Mouse (Mus musculus) limb, embryonic 13.5 days (tissue): Measurements from ENCODE around the gene Spin2d. TPM values are rescaled to one million over a fixed set of nuclear protein-coding genes. Genes with fewer than 3 reads are reported as not detected.
"Not testable (repeated sequence)": the region's sequence is repeated elsewhere in the genome, so short reads cannot be mapped to it uniquely, and the experiment has no call there.

Source experiments
- ATAC-seq: fragments of 200-750 bp; cut with Nextera tagmentation; 2 replicates; pipeline ENCODE4 v1.8.0; 2017; ENCODE audit warnings: low read depth, moderate number of reproducible peaks, moderate TSS enrichment; ENCODE audit not compliant: low FRiP score
- H3K27ac ChIP-seq: fragments of 300-500 bp; sonication (generic); 2 replicates; pipeline ENCODE4 v1.5.1; 2015; ENCODE audit warnings: inconsistent platforms, mild to moderate bottlenecking, moderate library complexity
- H3K27me3 ChIP-seq: fragments of 300-500 bp; sonication (generic); 2 replicates; pipeline ENCODE4 v1.6.1; 2015; ENCODE audit warnings: mild to moderate bottlenecking, inconsistent platforms
- H3K36me3 ChIP-seq: fragments of 300-500 bp; sonication (generic); 2 replicates; pipeline ENCODE4 v1.6.1; 2015; ENCODE audit warnings: inconsistent platforms, mild to moderate bottlenecking, moderate library complexity
- H3K4me1 ChIP-seq: fragments of 300-500 bp; sonication (generic); 2 replicates; pipeline ENCODE4 v1.6.1; 2015; ENCODE audit warnings: inconsistent platforms
- H3K4me2 ChIP-seq: fragments of 300-500 bp; sonication (generic); replicated peaks from 2 replicates; pipeline ENCODE4 v1.6.1; 2015; ENCODE audit warnings: inconsistent platforms, mild to moderate bottlenecking, moderate library complexity
- H3K4me3 ChIP-seq: fragments of 300-500 bp; sonication (generic); 2 replicates; pipeline ENCODE4 v1.5.1; 2015; ENCODE audit warnings: moderate library complexity, mild to moderate bottlenecking, inconsistent platforms
- H3K9ac ChIP-seq: fragments of 300-500 bp; sonication (generic); 2 replicates; pipeline ENCODE4 v1.6.1; 2015; ENCODE audit warnings: mild to moderate bottlenecking, inconsistent platforms
- H3K9me3 ChIP-seq: fragments of 300-500 bp; sonication (generic); 2 replicates; pipeline ENCODE4 v1.6.1; 2016; ENCODE audit warnings: inconsistent platforms
- WGBS: fragments of 180-500 bp; shearing (Covaris S2); methylation state at CpG from one replicate; pipeline ENCODE4 v1.1.7; 2015; 5-methylcytosine and 5-hydroxymethylcytosine counted together
- polyA plus RNA-seq: library from polyadenylated mRNA; unstranded; fragments of >200 nt; fragmentation: Nextera tagmentation; extraction: Ambion mirVana; gene quantifications from 2 replicates; pipeline ENCODE4 v1.2.1, GENCODE M21; 2015

Spin2d gene
- not detected in 2 replicates for polyA plus RNA-seq

DNA sequence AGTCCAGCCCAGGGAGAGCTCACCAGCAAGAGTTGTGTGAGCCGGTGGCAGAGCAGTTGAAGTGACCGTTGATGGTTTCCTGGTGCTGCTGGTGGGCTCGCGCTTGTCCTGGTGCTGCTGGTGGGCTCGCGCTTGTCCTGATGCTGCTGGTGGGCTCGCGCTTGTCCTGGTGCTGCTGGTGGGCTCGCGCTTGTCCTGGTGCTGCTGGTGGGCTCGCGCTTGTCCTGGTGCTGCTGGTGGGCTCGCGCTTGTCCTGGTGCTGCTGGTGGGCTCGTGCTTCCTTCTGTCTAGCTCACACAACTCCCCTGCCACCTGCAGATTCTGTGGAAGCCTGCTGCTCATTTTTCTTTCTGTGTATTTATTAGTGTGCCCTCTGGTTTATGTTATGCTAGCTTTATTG, at the start of gene Spin2d:
Gene Spin2d (minus strand): TSS at position 101 of the 400 bp plus-strand sequence.
- H3K4me2 ChIP-seq, H3K9ac ChIP-seq, H3K27me3 ChIP-seq, H3K4me3 ChIP-seq, H3K27ac ChIP-seq, H3K36me3 ChIP-seq, H3K9me3 ChIP-seq, ATAC-seq, H3K4me1 ChIP-seq: not testable (repeated sequence)
- 74% methylated on average over 4 of the region's 15 CpGs for WGBS

- no peak for ATAC-seq
- H3K27ac ChIP-seq: no peak overlapping the region
- H3K36me3 ChIP-seq: no peaks in the 10 kb centered on the region
- H3K27me3 ChIP-seq: peaks cover 18% of the 10 kb centered on the region
- no peak overlapping the region for H3K4me3 ChIP-seq
- peaks cover 3% of the 10 kb centered on the region; the same call in 1 of the 2 replicates for H3K4me1 ChIP-seq
- no peak overlapping the region for H3K9ac ChIP-seq
- H3K4me2 ChIP-seq: no peak overlapping the region
- 47% methylated on average over 1 of the region's 1 CpGs for WGBS
- no peaks in the 10 kb centered on the region for H3K9me3 ChIP-seq
Measured at GRCm38 (mm10) chrX:73225365-73225764, 48.6 kb upstream of the Spin2d start.

DNA sequence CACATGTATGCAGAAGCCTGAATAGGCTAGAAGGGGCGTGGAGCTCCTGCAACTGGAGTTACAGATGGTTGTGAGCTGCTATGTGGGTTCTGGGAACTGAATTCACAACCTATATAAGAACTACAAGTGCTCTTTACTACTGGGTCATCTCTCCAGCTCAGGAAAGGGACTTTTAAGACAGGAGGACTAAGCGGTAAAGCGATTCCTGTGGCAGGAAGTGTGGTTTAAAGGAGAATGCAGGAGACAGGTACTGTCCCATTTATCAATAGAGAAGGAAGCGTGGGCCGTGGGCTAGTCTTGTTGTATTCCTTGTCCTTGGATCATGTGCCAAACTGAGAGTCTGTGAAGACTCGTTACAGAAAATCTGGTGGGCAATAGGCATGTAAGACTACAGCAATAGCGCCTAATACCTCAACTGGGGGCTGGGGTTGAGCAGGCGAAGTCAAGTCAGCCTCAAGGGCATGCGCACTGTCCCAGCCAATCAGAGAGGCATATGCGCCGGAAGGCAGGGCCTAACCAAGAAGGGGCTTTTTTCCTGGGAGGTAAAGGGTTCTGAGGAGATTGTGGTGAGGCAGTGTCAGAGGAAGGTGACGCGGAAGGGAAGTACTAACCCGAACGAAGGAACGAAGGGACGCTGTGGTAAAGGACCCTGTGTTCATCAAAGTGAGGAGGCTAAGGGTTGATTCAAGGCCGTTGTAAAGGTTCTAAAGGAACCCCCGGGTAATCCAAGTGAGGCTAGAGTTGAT, 37.2 kb upstream of the Spin2d start, which contains the start of gene Xlr4b:
Gene Xlr4b (plus strand): TSS at position 515 of the 746 bp plus-strand sequence.
- H3K9me3 ChIP-seq, H3K27me3 ChIP-seq, H3K4me3 ChIP-seq, H3K4me1 ChIP-seq, ATAC-seq, H3K36me3 ChIP-seq, H3K9ac ChIP-seq, H3K4me2 ChIP-seq, H3K27ac ChIP-seq: not testable (repeated sequence)
- WGBS: 72% methylated on average over 17 of the region's 19 CpGs

DNA sequence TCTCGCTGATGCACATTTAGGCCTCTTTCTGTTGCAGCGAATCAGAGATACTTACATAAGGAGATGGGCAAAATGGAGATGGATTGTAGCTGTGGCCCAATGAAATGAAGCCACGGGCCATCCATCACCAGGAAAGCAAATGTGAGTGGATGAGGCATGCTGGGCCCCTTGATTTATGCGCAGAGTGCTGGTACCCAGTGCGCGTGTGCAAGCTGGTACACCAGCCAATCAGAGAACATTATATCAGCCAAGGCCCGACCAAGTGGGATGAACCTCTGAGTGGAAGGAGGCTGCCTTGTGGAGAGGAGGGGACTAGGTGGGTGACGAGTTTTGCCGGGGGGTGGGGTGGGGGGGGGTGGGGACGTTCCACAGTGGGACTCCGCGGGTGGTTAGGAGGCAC, 15.1 kb upstream of the Spin2d start, which contains the start of gene Xlr3b:
Gene Xlr3b (plus strand): TSS at position 274 of the 400 bp plus-strand sequence.
- WGBS: 83% methylated on average over 12 of the region's 12 CpGs
- H3K27ac ChIP-seq, H3K4me2 ChIP-seq, H3K4me1 ChIP-seq, H3K36me3 ChIP-seq, H3K9me3 ChIP-seq, H3K27me3 ChIP-seq, H3K4me3 ChIP-seq, H3K9ac ChIP-seq: not testable (repeated sequence)
- ATAC-seq: 0 out of 2 replicates have a peak, but pooled peaks have one; percentile 54

- not testable (repeated sequence) for H3K4me3 ChIP-seq, ATAC-seq, H3K27me3 ChIP-seq, H3K4me1 ChIP-seq, H3K4me2 ChIP-seq, H3K36me3 ChIP-seq, H3K9me3 ChIP-seq, H3K9ac ChIP-seq, H3K27ac ChIP-seq
- no CpG with 5 or more reads among the region's 7 CpGs for WGBS
Measured at GRCm38 (mm10) chrX:73149350-73149749, 27.4 kb downstream of the Spin2d start, which contains the start of gene DXBay18. Gene DXBay18 (minus strand): TSS chrX:73149450.

GRCm38 (mm10) chrX:73148496-73148895, 28.3 kb downstream of the Spin2d start, which contains the start of gene Xlr5b:
Gene Xlr5b (plus strand): TSS chrX:73148796.
- not testable (repeated sequence) for H3K9ac ChIP-seq, H3K4me1 ChIP-seq, H3K27ac ChIP-seq, H3K27me3 ChIP-seq, H3K4me3 ChIP-seq, H3K4me2 ChIP-seq, H3K36me3 ChIP-seq, ATAC-seq, H3K9me3 ChIP-seq
- WGBS: no CpG with 5 or more reads among the region's 20 CpGs

- not testable (repeated sequence) for H3K4me3 ChIP-seq, H3K27me3 ChIP-seq, H3K9ac ChIP-seq, H3K9me3 ChIP-seq, ATAC-seq, H3K36me3 ChIP-seq, H3K4me2 ChIP-seq, H3K27ac ChIP-seq, H3K4me1 ChIP-seq
- WGBS: no CpG with 5 or more reads among the region's 7 CpGs
Measured at GRCm38 (mm10) chrX:73143218-73143618, 33.6 kb downstream of the Spin2d start.

Other genes starting within 250 kb of the Spin2d start
- 25.0 and 28.4 TPM in 2 replicates for gene Zfp185, start 189.7 kb downstream of the Spin2d start, polyA plus RNA-seq
- gene Pnma5, start 139.9 kb downstream of the Spin2d start, polyA plus RNA-seq: 0.20 and 0.24 TPM in 2 replicates
- gene Pnma3, start 112.2 kb downstream of the Spin2d start, polyA plus RNA-seq: 0.29 and 0.32 TPM in 2 replicates
- gene Xlr4a, start 94.5 kb downstream of the Spin2d start, polyA plus RNA-seq: 0.65 and 1.2 TPM in 2 replicates
- gene Xlr3a, start 79.9 kb downstream of the Spin2d start, polyA plus RNA-seq: 2.4 and 2.8 TPM in 2 replicates
- 0.06 and 0.10 TPM in 2 replicates for gene Gm14685, start 59.9 kb downstream of the Spin2d start, polyA plus RNA-seq
- gene Xlr5b, start 28.2 kb downstream of the Spin2d start, polyA plus RNA-seq: not detected in 2 replicates
- not detected in 2 replicates for gene DXBay18, start 27.5 kb downstream of the Spin2d start, polyA plus RNA-seq
- 14.1 and 18.5 TPM in 2 replicates for gene Xlr3b, start 15.2 kb upstream of the Spin2d start, polyA plus RNA-seq
- 0.56 and 1.2 TPM in 2 replicates for gene Xlr4b, start 37.3 kb upstream of the Spin2d start, polyA plus RNA-seq
- 10.9 and 12.1 TPM in 2 replicates for gene F8a, start 51.3 kb upstream of the Spin2d start, polyA plus RNA-seq
- not detected in 2 replicates for gene Xlr4c, start 66.1 kb upstream of the Spin2d start, polyA plus RNA-seq
- gene Xlr3c, start 88.4 kb upstream of the Spin2d start, polyA plus RNA-seq: 0.13 and 0.51 TPM in 2 replicates
- gene Xlr5a, start 116.0 kb upstream of the Spin2d start, polyA plus RNA-seq: 0.09 TPM in 1 of 2 replicates, not detected in the other
- gene Xlr5c, start 116.0 kb upstream of the Spin2d start, polyA plus RNA-seq: not detected in 2 replicates
- not detected in 2 replicates for gene Gm45015, start 159.9 kb upstream of the Spin2d start, polyA plus RNA-seq
- gene Zfp275, start 165.6 kb upstream of the Spin2d start, polyA plus RNA-seq: 19.6 and 23.3 TPM in 2 replicates
- not detected in 2 replicates for gene Gm18336, start 221.7 kb upstream of the Spin2d start, polyA plus RNA-seq
- gene Zfp92, start 234.1 kb upstream of the Spin2d start, polyA plus RNA-seq: 0.27 and 0.37 TPM in 2 replicates